Mouse (Mus musculus): ENCODE measurements at regions not wholly inside any gene's neighbourhood (a gene's known extent, or its start where the extent isn't known, plus 50 kb on each side); places are given as distances from the start of the nearest gene placed in this dataset.

DNA sequence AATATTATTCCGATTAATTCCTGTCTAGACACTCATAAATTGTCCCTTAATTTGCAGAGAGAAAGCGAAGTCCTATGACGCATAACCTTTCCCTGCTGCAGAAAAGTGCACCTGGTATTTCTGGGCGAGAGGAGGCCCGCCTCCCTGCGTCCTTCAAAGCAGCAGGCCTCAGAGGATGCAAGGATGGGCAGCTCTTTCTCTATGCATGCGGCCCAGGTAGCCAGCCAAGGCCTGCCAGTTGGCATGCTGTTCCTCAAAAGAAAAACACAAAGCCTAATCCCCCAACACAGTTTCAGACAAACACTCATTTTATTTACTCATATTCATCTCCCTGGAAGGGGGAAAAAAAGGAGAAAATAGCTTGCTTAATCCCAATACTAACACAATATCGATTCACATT is 308.2 kb downstream of the Gm10295 start:
- no peak for DNase-seq (ENCODE audit: low read depth)

DNA sequence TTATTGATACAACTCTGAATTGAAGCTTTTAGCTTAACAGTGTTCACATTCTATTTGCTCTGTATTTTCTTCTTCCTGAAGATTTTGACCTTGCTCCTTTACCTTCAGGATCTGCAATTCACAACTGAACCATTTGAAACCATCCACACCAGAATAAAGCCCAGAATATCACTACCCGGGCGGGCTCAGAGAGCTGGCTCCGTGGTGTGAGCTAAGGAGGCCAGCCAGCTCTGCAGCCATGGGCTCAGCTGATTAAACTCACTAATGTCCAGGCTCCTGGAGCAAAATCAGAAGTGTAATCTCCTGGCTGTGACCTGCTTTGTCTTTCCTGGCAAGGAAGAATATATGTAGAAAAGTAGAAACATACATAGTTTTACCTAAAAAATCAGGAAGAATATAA is 309.9 kb downstream of the Gm10295 start:
- no peak for DNase-seq (ENCODE audit: low read depth)

DNA sequence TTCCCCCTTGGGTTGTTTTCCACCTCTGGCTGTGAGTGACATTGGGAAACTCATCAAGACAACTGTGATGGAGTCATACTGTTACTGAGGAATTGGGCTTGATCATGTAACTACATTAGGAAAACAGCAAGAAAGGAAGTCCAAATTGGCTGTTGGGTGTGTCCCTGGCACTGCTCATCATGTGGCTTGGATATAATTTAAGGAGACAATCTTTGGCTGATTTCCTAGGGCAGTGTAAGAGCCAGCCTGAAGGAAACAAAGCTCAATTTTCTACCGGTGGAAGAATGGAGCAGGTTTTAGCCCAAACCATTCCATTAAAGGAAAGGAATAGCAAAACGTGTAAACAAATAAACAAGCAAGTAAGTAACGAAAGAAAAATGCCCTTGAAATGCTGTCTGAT is 310.4 kb downstream of the Gm10295 start:
- no peak for DNase-seq (ENCODE audit: low read depth)

DNA sequence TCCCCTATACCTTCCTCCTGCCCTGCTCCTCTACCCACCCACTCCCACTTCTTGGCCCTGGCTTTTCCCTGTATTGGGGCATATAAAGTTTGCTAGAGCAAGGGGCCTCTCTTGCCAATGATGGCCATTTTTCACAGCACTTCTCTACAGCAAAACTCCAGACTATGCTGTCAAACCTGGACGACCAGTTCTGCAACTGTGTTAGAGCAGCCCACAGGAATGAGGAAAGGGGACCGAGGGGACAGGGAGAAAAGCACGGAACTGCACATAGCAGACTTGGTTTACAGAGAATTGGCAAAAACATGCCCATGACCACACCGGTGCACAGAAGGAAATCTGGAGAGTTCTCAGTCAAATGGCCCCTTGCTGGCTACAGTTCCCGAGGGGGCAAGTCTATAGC is 312.7 kb downstream of the Gm10295 start:
- no peak for DNase-seq (ENCODE audit: low read depth)

DNA sequence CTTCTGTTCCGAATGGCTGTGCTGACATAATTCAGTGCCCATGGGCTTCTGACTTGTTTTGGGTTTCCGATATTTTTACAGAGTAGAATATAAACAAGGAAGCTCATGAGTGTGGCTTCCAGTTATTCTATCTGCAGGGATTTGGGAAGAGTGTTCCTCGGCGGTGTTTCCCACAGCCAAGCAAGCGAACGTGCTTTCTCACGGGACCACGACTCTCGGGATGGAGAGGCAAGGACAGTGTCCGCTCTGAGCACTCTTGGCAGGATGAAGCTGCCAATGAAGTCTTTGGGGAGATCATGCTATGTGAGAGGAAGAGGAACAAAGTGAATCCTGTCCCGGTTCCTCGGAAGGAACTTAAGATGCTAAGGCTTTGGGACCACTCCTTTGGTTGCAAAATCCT is 318.2 kb downstream of the Gm10295 start:
- no peak for DNase-seq (ENCODE audit: low read depth)

DNA sequence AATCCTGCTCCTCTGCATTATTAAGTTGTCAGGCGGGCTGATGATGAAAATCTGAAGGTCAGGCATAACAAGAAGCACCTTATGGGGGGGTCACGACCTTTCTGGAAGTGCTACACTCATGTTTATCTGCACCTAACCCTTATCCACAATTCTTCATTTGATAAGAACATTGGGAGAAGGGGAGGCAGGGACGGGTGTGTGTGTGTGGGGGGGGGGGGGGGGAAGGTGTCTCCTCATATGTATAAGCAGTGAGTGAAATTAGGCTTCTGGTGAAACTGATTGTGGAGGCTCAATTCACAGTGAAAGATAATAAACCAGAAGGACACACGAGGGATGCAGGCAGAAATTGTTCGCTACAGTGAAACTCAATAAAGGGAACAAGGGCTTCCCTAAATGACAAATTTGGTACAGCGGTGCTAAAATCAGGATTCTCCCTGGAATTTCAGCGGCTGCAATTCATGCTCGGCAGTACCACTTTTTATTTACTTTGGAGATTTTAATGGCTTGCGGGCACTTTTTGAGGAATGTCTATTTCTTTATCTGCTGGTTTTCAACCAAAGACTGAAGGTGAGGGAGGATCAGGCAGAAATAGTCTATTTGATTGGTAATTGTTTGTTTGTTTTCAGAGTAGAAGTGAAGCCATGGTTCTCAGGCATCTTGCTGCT is 327.2 kb downstream of the Gm10295 start:
- DNase-seq (ENCODE audit: low read depth): no peak

DNA sequence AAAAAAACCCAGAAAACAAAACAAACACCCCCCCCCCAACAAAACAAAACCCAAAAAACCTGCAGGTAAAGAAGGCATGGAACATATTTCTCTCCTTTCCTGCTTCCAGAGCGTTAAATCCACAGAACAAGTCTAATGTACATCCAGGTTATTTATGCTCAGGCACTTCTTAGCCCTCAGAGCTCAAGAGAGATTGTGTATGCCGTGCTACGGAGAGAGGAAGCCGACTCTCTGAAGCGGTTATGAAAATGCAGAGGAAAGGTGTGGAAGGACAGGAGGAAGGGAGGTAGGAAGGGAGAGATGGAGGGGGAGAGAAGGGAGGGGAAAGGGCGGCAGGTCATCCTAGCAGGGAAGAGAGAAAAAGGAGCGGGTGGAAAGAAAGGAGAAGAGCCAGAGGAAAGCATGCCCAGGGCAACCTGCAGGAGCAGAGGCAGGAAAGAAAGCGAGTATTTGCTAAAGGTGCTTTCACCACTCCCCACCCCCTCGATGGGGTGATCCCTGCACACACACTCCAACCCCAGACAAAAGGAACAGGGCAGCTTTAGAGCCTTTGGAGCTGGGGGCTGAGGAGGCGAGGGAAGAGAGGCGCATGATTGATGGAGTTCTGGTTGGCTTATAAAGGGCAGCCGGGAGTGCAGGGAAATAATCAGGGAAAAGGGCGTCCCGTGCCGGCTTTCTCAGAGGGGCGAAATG is 327.9 kb downstream of the Gm10295 start:
- DNase-seq (ENCODE audit: low read depth): no peak

All from c-Kit-positive CD71-negative TER-119-negative erythroid progenitor cells, embryonic 14.5 days (primary cell).